Mouse (Mus musculus): ENCODE measurements around the gene Zfp422. TPM values are rescaled to one million over a fixed set of nuclear protein-coding genes. Genes with fewer than 3 reads are reported as not detected.
A peak's percentile ranks its signal among the peaks of the same experiment; 100 is the strongest.
"Not testable (repeated sequence)": the region's sequence is repeated elsewhere in the genome, so short reads cannot be mapped to it uniquely, and the experiment has no call there.

The Zfp422 gene
- polyA plus RNA-seq, 2 experiments from 2014 or later = 32.3 to 36.6 TPM

DNA sequence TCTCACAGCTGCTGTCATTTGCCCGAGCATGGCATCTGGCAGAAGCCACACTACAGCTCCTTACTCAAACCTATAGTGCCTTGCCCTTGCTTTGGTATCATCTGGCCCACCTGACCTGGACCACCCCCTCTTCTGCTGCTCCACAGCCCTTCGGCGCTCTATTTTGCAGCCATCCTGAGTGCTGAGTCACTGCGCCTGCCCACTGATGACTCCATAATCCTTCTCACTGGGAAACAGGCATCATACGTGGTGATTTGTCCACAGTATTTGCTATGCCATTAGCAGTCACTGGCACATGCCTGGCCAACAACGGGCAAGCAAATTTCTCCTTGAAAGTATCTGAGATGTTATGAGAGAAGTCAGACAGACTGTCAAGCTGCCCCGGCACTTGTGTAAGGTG lies 21.0 kb upstream of the Zfp422 start:
- no peak for ATAC-seq

DNA sequence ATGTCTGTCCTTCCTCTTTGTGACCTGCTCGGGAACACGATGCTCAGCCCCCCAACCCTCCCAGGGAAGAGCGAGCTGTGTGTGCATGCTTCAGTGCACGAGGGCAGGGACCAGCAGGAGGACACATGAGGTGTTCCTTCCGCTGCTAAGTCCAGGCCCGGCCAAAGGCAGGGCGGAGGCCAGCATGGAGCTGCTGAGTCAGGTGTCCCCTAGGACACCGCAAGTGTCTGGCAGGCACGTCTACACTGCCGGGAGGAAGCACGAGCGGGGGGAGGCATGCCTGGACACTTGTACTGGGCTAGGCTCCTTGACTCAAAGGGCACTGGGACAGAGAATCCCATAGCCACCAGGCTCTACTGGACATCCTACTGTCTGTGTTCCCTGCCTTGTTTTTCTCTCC lies 19.0 kb upstream of the Zfp422 start:
- ATAC-seq = no peak

DNA sequence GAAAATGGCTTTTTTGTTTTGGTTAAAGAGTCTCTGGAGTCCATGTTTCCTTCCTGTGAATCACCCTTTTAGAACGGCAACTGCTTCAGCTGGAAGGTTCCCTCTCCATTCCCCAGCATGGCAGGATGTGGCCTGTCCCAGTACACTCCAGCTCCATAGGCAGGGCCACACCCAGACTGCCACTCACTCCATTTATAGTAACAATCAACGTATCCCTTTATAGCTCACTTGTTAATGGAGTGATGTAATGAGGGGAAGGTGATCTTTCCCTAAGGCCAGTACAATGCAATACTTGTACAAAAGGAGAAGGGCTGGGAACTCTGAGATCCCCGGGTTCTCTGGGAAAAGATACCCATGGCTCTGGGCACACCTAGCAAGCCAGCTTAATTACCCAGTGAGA lies 15.5 kb upstream of the Zfp422 start:
- ATAC-seq = no peak

DNA sequence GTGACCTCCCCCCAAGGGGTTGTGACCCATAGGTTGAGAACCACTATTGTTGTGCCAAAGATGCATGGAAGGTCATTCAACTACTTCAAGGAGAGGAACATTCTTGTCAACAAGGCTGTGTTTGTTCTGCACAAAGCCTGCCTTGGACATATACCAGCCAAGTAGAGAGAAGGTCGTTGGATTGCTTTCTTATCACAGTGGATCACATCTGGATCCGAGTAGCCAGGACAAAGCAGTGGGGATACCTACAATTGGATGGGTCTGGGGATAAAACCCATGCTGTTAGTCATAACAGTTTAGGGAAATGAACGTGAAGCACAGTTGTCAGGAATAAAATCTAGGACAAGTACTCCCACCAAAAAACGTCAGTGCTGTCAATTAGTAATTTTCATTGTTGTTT lies 15.1 kb upstream of the Zfp422 start:
- no peak for ATAC-seq

GRCm38 (mm10) chr6:116642942-116643341 lies 14.1 kb upstream of the Zfp422 start:
- no peak for ATAC-seq

DNA sequence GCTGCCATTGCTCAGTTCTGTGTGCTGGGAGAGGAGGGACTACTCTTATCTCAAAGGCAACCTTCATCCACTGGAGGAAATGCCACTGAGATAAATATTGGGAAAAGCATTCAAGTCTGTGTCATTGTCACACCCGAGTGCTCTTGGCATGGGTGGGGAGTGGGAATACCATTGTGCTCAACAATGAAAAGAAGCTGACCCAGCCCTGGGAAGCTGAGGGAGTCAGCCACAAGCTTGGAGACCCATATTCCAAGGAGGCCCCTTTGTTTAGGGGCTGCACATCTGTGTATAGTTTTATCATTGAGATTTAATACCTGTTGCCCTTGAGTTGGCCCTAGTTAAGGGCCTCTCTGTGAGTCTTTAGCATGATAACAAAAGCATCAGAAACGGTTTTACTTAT lies 10.9 kb upstream of the Zfp422 start:
- ATAC-seq = no peak

GRCm38 (mm10) chr6:116638871-116639270 lies 10.1 kb upstream of the Zfp422 start:
- no peak for ATAC-seq

- no peak for ATAC-seq
Observed at GRCm38 (mm10) chr6:116637496-116637895, 8.7 kb upstream of the Zfp422 start.

- ATAC-seq = no peak
Observed at GRCm38 (mm10) chr6:116636581-116637235, 7.9 kb upstream of the Zfp422 start.

- no peak for ATAC-seq
Observed at GRCm38 (mm10) chr6:116635251-116636180, 6.7 kb upstream of the Zfp422 start.

GRCm38 (mm10) chr6:116633741-116634695 lies 5.2 kb upstream of the Zfp422 start:
- no peak for ATAC-seq

GRCm38 (mm10) chr6:116632129-116632528 lies 3.3 kb upstream of the Zfp422 start:
- ATAC-seq = peak; percentile 40

DNA sequence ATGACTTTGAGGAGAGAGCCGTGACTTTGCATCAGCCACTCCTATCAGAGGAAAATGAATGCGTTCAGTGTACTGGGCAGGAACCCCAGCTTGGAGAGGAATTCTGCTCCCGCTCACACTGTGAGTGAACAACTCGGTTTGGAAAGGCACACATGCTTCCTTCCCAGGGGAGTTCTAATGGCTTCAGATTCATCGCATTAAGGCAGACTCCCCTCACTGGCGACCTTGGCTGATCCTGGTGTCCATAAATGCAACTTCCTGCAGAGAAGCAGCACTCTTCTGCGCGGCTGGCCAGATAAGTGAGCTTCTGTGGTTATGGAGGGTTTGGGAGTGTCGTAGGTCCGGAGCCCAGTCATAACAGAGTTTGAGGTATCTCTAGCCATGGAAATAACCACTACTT lies 967 bp upstream of the Zfp422 start:
- ATAC-seq = no peak

- no peak for ATAC-seq
Observed at GRCm38 (mm10) chr6:116628095-116628494, 704 bp downstream of the Zfp422 start.

DNA sequence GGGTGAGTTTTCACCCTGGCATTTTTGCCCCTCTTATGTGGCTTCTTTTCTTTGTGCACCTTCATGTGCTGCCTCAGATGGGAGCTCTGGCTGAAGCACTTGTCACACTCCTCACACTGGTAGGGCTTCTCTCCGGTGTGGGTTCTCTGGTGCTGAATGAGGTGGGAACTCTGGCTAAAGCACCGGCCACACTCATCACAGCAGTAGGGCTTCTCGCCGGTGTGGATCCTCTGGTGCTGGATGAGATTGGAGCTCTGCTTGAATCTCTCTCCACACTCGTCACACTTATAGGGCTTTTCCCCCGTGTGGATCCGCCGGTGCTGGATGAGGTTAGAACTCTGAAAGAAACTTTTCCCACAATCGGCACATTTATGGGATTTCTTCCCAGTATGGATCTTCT lies 2.4 kb downstream of the Zfp422 start:
- ATAC-seq = not testable (repeated sequence)

GRCm38 (mm10) chr6:116621318-116622023 lies 7.3 kb downstream of the Zfp422 start:
- ATAC-seq = no peak

DNA sequence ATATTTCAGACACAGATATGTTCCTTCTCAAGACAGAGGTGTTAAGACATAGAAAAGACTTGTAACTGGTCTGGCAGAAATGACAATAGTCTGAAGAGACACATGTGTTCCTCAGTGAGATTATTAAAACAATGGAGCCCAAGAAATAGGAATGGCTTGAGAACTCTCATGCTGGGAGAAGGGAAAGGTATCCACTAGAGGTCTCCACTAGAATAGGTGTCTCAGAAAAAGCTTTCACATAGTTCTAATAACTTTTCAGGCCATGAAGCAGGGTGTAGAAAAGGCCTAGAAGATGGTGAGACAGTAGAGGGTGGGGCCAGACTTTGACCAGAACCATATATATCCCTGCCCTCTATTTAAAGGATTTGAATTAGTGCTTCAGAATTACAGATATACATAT lies 10.7 kb downstream of the Zfp422 start:
- ATAC-seq = no peak

GRCm38 (mm10) chr6:116615719-116616118 lies 13.1 kb downstream of the Zfp422 start:
- ATAC-seq = no peak

DNA sequence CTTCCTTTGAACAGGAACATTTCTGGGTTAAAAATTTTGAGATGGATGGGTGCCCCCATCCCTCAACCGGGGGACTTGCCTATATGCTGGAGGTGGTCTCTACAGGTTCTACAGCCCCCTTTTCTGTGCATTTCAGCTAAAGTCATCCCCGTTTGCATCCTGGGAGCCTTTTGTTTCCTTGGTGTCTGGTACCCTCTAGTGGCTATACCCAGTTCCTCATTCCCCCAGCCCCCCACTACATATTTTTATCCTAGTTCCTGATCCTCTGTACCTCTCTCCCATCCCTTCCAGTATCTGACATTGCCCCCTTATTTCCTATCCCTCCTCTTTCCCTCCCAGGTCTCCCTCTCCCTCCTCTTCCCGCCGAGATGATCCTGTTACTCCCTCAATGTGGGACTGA lies 21.6 kb downstream of the Zfp422 start:
- ATAC-seq = no peak

DNA sequence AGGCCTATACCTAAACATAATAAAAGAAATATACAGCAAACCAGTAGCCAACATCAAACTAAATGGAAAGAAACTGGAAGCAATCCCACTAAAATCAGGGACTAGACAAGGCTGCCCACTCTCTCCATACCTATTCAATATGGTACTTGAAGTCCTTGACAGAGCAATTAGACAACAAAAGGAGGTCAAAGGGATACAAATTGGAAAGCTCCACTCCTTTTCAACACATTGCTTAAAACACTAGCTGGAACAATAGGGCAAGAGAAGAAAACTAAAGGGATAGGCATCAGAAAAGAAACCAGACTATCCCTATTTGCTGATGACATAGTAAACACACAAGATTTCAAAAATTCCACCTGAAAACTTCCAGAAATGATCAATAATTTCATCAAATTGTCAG lies 27.8 kb downstream of the Zfp422 start:
- ATAC-seq = not testable (repeated sequence)

DNA sequence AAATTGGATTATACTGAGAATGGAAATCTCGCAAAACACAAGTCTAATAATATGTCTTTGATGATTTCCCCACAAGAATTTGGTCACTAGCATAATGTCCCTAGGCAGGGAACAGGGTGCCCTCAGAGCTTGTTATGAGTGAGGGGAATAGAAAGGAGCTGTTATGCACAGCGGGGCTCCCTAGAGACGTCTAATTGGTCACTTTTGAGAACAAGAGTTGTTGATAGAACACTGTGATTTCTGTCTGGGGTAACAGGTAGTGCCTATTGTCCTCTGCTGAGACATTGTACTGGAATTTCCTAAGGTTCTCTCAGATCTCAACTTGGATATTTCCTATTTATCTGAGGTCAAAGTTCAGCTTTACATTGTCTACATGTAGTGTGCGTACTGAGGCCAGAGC lies 44.7 kb downstream of the Zfp422 start, which contains the start of gene Olfr215:
Gene Olfr215, minus strand, starts transcription at position 101 of the 400 bp plus-strand sequence.
- ATAC-seq = no peak

Data from activated CD4-positive, CD25-positive, alpha-beta regulatory T cell, adult 4 months (primary cell).